Mouse (Mus musculus) CD8-positive naive resting alpha-beta T cell, adult 2 months (primary cell): ENCODE measurements at regions not wholly inside any gene's neighbourhood (a gene's known extent, or its start where the extent isn't known, plus 50 kb on each side); places are given as distances from the start of the nearest gene placed in this dataset.
"Not testable (repeated sequence)": the region's sequence is repeated elsewhere in the genome, so short reads cannot be mapped to it uniquely, and the experiment has no call there.

Experiments used
- DNase-seq, 2 experiments: peaks; one replicate each; pipeline ENCODE4 v3.0.0; 2022; ENCODE audit warnings: low read depth in 2 of 2, low spot score in 2 of 2

- DNase-seq: no peak
Observed at GRCm38 (mm10) chr17:49278973-49279727, 149.0 kb upstream of the Mocs1 start.

- no peak for DNase-seq
Observed at GRCm38 (mm10) chr17:49281344-49281743, 146.8 kb upstream of the Mocs1 start.

GRCm38 (mm10) chr17:49282498-49282897, 145.7 kb upstream of the Mocs1 start:
- no peak for DNase-seq

GRCm38 (mm10) chr17:49283491-49283890, 144.7 kb upstream of the Mocs1 start:
- no peak for DNase-seq

- no peak for DNase-seq
Observed at GRCm38 (mm10) chr17:49291636-49292035, 136.5 kb upstream of the Mocs1 start.

GRCm38 (mm10) chr17:49304461-49304860, 123.7 kb upstream of the Mocs1 start:
- no peak for DNase-seq

- DNase-seq: no peak
Observed at GRCm38 (mm10) chr17:49305116-49305515, 123.0 kb upstream of the Mocs1 start.

- no peak for DNase-seq
Observed at GRCm38 (mm10) chr17:49309079-49309478, 119.1 kb upstream of the Mocs1 start.

GRCm38 (mm10) chr17:49314196-49314595, 114.0 kb upstream of the Mocs1 start:
- no peak for DNase-seq

- no peak for DNase-seq
Observed at GRCm38 (mm10) chr17:49327524-49327923, 100.6 kb upstream of the Mocs1 start.

- no peak for DNase-seq
Observed at GRCm38 (mm10) chr17:49335318-49335717, 92.8 kb upstream of the Mocs1 start.

- no peak for DNase-seq
Observed at GRCm38 (mm10) chr17:49337881-49338280, 90.3 kb upstream of the Mocs1 start.

- no peak for DNase-seq
Observed at GRCm38 (mm10) chr17:49342636-49343035, 85.5 kb upstream of the Mocs1 start.

GRCm38 (mm10) chr17:49346701-49347100, 81.5 kb upstream of the Mocs1 start:
- no peak for DNase-seq

- DNase-seq: no peak
Observed at GRCm38 (mm10) chr17:49349328-49349727, 78.8 kb upstream of the Mocs1 start.

- DNase-seq: no peak
Observed at GRCm38 (mm10) chr17:49359212-49359611, 69.0 kb upstream of the Mocs1 start.

- DNase-seq: not testable (repeated sequence)
Observed at GRCm38 (mm10) chr17:49360251-49360650, 67.9 kb upstream of the Mocs1 start.

- DNase-seq: no peak
Observed at GRCm38 (mm10) chr17:49367791-49368190, 60.4 kb upstream of the Mocs1 start.

GRCm38 (mm10) chr17:49368476-49369269, 59.5 kb upstream of the Mocs1 start:
- no peak for DNase-seq

- no peak for DNase-seq
Observed at GRCm38 (mm10) chr17:49377626-49378025, 50.5 kb upstream of the Mocs1 start.
